Mouse (Mus musculus) adrenal gland, postnatal 14 days (tissue): Measurements from ENCODE around the gene Fam171a2. TPM values are rescaled to one million over a fixed set of nuclear protein-coding genes. Genes with fewer than 3 reads are reported as not detected.

Experiments used
- DNase-seq: peaks from one replicate; pipeline ENCODE4 v3.0.0; 2021; ENCODE audit warnings: mixed read lengths
- long read RNA-seq, 2 experiments: library from polyadenylated mRNA; stranded (forward); transcript quantifications; one replicate each; pipeline ENCODE4 v2.0.0; 2021
- total RNA-seq: library from RNA; stranded (reverse); gene quantifications from 2 replicates; pipeline ENCODE4 v1.2.3, GENCODE M21; 2021

The Fam171a2 gene
- 8.2 and 9.6 TPM in 2 replicates for total RNA-seq
- long read RNA-seq, experiment 1, partial matches to known transcripts, result 1 of 6 reads
- long read RNA-seq, experiment 1, other reads (novel, unspliced or antisense), result 1 of 6 reads
- long read RNA-seq, experiment 2, partial matches to known transcripts, result 0 of 2 reads
- long read RNA-seq, experiment 2, other reads (novel, unspliced or antisense), result 0 of 2 reads

DNA sequence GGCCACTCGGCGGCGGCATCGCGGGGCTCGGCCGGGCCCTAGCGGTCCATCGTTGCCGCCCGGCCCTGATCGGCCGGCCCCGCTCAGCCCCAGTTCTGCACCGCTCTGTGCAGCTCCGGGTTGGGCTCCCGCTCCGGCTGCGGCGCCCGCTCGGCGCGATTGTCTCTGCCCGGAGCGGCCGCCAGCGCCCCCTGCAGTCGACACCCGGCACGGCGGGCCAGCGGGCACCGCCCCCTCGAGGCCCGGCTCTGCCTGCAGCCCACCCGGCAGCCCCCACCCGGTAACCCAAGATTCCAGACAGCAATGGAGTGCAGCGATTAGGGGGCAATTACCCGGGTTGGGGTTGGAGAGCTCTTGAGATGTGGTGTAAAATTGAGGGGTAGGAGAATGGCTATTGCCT lies at the start of gene Fam171a2:
TSS of gene Fam171a2 (minus strand) at position 186 of the 400 bp plus-strand sequence.
- DNase-seq, result peak; percentile 88

DNA sequence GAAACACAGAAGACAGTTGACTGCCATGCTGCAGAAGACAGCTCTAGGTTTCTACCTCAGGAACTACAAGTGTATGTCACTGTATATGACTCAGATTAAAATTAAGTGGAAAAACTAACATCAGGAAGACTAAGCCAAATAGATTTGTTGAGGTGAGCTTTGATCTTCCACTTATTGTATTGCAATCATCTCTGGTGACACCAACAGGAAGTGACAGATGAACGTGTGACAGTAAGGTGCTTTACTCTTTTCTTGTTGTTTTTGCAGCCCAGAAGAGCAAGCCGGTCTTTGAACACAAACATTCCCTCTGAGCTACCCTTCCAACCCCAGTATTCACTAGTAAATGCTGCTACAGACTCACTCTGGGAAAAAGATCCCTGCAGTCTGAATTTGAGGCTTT lies 49.2 kb upstream of the Fam171a2 start:
- DNase-seq, result no peak

DNA sequence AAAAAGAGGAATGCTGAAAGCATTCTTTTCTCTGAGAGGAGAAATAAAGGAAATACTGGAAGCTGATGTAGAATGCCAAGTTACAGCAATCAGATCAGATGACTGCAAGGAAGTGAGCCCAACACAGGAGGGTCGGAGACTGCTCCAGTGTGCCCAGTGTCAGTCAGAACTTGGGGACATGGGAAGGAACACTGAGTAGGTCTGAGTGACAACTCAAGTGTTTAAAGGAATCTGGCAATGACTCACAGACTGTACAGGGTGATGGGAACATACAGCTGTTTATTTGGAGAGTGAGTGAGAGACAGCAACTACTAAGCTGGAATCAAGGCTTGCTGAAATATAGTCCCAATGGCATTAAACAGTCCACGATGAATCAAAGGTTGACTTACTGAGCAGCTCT lies 48.7 kb upstream of the Fam171a2 start:
- DNase-seq, result no peak

DNA sequence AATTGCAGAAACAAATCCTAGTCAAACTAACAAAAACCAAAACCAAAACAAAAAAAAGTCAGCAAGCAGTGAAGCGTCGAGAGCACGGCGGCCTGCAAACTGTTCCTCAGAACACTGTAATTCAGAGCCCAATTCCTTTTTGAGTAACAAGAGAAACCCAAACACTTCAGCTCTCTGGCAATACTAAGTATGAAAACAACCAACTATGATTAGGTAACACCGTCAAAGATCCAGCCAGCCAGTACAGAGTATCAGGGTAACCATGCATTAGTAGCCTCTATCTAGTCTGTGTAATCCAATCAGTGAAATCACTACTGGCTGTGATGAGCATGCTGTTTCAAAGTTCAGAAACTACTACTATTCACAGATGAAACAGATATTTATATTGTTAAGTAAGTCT lies 48.3 kb upstream of the Fam171a2 start:
- no peak for DNase-seq

DNA sequence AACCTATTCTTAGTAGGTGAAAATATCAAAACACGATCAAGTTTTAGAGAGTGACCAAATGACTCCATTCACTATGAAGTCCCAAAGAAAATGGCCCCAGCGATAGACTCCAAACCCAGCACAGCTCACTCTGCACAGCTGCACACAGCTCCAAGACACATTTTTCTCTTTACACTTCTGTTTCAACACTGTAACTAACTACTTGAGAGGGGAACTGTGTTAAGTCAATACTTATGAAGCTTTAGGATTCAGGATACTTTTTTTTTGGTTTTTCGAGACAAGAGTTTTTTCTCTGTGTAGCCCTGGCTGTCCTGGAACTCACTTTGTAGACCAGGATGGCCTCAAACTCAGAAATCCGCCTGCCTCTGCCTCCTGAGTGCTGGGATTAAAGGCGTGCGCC lies 47.6 kb upstream of the Fam171a2 start:
- DNase-seq, result no peak

DNA sequence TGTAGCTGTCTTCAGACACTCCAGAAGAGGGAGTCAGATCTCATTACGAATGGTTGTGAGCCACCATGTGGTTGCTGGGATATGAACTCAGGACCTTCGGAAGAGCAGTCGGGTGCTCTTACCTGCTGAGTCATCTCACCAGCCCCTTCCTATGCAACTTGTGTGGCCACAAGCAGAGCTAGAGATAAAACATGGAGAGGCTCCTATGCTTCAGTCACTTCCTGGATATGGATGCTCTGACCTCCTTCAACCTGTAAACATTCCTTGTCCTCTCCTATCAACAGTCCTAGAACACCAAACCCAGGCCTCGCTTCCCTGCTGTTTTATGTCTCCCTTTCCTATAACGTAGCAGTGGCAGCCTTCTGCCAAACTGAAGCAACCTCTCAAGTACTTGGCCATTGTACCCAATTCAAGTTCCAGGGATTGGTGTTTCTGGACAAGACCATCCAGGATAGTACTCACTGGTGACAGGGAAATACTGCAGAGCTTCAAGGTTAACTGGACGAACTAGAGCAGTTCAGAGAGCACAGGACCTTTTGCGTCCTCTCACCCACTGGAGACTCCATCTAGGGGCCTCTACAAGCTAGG lies 46.7 kb upstream of the Fam171a2 start:
- DNase-seq, result no peak

DNA sequence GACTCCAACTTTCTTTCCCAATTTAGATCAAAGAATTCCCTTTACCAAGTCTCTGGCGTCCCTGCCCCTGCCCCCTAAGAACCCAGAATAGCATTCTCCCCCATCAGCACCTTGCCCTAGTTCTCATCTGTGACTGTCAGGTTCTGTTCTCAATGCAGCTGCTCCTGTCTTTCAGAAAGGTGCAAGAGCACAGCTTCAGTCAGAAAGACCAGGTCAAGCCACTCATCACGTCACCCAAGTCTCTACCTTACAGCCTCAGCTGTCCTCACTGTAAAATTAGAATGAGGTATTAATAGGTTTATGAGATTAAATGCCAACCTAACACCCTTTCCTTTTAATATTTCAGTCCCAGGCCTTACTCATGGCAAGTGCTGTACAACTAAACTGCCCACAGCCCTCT lies 45.8 kb upstream of the Fam171a2 start:
- DNase-seq, result no peak

DNA sequence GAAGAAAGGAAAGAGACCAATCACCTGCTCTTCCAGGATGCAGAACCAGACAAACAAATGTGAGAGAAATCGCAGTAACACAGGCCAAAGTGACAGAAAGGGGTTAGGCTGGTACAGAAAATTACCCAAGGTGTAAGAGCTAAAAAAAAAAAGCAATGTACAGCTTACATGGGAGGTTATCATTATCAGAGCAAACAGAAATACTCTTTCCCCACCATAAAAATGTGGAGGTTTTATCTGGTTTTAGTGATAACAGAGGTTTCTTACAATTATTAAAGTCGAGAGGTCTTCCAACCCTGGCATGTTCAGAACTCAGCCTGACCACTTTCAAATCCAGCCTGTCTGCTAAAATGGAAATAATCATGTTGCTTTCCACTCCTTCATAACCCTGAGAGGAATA lies 40.4 kb upstream of the Fam171a2 start:
- DNase-seq, result no peak

DNA sequence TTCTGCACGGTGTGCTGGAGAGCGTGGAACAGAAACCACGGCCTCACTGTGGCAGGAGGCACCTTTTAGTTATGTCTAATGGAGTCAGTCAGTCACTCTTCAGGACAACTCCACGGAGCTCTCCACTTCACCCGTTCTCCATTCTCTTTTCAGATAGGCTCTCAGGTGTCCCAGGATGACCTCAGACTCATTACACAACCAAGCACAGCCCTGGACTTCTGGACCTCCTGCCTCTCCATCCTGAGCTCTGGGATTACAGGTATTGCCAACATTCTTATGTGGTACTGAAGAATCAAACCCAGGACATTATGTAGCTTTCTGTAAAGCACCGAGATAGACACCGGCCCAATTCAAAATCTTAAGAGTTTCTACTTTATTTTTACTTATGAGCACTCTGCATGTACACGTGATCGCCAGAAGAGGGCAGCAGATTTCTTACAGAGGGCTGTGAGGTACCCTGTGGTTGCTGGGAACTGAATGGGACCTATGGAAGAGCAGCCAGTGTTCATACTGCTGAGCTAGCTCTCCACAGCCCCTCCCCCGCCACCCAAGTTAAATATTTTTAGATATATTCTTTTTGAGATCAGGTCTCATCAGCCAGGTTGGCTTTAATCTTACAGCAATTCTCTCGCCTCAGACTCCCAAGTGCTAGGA lies 39.4 kb upstream of the Fam171a2 start:
- DNase-seq, result peak; percentile 70

DNA sequence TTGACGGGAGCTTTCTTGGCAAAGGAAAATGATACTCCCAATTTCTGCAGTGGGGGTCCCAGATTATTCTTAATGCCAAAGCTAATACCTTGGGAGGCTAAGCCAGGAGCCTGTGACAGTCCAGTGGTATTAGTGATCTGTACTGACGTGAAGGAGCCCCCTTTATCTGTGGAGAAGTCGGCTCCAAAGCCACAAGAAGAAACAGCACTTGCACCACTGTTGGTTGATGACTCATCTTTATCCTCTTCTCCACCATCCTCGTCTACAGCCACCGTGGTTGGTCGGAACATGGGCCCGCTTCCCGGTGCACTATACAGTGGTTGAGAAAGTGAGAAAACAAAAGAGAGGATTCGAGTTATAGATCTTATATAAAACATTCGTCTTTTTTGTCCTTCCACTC lies 34.3 kb upstream of the Fam171a2 start:
- no peak for DNase-seq

DNA sequence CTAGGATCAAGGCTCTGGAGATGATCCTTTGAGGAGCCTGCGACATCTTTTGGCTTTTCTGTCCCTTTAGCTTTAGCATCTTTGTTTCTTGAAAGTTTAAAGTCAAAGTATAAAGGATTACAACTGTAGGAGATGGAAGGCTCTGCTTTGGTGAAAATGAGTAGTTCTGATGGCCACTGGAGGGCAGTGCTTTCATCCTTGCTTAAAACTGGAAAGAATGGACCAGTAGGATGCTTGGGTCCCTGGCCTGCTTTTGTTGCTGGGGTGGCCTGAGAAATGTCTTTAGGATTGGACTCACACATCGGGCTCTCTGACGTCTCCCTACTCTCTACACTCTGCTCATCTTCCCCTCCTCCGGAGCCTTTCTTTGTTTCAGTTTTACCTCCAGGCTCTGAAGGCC lies 33.4 kb upstream of the Fam171a2 start:
- no peak for DNase-seq

DNA sequence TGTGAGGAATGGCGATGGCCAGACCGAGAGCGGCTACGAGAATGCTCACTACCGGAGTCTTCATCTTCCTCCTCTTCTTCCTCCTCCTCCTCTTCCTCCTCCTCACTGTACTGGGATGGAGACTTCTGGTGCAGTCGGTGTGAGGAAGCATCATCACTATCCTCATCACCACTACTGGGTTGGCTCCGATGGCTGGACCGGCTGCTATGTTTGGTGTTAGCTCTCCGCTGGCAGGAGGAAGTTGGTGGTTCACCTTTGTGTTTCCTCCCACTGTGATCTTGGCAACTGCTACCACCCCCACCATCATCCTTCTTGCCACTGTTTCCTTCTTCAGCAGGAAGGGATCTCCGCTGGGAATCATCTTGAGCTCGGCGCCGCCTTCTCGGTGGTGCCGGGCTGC lies 32.6 kb upstream of the Fam171a2 start:
- no peak for DNase-seq

DNA sequence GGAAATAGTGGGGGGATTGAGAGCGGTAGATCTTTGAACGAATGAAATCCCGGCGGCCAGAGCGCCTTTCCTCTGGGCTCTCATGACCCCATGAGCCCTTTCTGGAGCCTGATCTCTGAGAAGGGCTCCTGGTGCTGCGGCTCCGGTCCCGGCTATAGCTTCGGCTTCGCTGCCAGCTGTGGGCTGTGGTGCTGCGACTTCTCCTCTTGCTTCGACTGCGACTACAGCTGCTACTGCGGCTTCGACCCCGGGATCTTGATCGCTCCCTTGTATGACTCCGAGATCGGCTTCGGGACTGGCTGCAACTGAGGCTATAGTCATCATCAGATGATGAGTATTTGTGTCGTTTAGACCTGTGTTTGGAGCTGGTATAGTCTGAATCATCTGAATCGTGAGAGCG lies 32.1 kb upstream of the Fam171a2 start:
- DNase-seq, result no peak

DNA sequence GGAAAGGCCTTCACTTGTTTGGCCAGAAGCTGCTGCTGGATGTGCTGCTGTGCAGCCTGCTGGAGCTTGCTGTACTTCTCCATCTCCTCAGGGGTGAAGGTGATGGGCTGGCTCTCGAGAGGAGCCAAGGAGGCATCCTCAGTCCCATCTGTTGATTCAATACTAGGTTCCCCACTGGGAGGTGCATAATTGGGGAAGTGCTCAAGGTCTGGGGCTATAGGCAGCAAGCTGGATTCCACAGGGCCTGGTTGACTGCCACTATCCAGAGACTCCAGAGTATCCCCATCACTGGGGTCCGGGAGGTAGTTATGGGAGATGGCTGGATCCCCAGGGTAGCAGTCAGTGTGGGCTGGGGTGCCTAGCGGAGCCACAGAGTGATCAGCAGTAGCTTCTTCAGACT lies 31.2 kb upstream of the Fam171a2 start:
- DNase-seq, result no peak

DNA sequence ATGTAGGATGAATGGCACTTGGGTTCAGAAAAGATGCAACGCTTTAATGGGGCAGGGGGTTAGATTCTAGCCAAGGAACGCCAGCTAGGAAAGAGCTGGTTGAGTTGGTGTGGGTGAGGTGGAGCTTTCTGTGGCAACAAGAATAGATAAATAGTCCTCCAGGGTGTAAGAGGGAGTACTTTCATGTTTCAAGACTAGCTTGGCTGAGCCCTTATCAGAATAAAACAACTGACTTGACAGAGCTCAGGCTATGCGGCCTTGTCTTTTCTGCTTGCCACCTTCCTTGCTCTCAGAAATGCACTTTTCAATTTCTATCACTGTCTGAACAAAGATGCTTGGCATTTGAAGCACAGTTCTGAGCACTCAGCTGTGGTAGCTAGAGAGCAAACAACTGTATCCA lies 27.5 kb upstream of the Fam171a2 start:
- no peak for DNase-seq

DNA sequence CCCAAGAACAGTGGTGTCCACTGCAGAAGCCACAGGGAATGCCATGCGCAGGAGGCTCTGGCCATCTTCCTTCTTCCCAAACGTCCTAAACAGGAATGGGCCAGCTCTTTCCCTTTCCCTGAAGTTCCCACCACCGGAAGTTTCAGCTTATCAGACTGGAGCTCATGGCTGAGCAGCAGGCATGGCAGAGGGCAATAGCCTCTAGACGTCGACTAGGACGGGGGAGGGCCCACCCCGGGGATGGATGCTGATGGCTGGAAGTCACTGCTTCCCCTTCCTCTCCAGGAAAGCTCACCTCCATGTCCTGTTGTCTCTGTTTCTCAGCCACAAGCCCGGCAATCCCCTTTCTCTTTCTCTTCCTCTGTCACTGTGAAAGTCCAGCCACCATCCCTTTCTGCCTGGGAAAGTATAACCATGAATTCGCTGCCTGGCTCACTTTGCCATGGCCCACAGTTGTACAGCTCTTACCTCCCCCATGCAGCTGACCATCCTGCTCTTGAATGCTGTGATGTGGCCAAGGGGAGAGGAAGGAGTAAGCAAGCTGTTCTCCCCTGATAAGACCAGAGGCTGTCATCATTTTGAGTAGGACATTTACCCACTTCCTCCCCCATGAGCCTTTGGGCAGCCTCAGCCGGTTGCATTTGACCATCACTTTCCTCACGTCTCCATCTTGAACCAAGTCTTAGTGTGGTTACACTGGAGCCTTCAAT lies 22.3 kb upstream of the Fam171a2 start, which contains the start of gene Itga2b:
TSS of gene Itga2b (minus strand) at position 475 of the 710 bp plus-strand sequence.
- no peak for DNase-seq

DNA sequence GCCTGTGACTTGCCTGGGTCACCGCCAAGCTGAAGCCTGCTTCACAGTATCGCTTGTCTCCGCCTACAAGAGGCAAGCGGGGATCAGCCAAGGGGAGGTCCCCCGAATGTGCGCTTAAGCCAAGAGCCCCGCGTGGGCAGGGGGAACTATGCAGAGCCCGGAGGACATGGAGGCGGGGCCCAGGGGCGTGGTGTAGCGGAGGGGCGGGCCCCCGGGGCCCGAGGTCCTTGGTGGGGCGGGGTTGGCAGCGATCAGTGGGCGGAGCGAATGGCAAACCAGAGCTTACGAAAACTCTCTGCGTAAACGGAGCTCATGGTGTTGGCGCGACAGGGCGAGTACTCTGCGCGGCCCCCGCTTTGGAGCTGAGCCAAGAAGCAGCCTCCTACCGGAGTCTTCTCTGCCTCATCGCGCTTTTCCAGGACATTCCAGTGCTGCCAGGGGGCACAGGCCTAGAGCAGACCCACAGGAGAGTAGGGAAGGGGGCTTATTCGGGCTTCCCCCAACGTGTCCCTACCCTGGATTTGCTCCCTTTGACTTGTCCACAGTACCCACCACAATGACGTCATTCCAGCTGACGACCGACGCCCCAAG lies 19.7 kb upstream of the Fam171a2 start:
- peak; percentile 100 for DNase-seq

DNA sequence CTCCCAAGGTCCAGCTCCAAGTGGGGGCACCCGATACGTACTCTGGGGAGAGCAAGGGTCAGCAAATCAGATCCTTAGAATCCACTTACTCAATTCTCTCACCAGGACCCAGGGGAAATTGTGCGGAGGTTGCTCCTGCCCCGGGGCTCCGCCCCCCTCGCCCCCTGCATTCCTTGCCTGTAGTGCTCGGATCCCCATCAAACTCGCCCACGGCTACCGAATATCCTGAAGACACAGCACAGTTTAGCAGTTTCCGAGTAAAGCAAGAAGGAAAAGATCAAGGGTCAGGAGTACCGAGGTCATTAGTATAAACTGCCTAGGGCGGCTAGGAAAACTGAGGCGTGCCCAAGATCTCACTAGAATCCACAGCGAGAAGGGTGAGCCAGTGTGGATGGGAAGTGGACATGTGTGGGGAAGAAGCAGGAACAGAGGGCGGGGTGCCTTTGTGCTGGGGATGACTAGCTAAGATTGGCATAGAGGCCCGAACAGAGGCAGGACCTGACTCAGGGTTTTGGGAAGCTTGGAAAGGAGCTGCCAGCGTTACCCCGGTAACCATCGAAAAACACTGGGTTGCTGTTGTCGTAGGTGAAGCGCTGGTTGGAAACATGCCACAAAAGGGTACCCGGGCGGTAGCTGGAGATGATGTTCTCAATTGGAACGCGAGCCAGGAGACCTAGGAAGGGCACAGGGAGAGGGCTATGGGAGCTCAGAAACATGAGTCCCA lies 18.4 kb upstream of the Fam171a2 start:
- DNase-seq, result peak; percentile 84

DNA sequence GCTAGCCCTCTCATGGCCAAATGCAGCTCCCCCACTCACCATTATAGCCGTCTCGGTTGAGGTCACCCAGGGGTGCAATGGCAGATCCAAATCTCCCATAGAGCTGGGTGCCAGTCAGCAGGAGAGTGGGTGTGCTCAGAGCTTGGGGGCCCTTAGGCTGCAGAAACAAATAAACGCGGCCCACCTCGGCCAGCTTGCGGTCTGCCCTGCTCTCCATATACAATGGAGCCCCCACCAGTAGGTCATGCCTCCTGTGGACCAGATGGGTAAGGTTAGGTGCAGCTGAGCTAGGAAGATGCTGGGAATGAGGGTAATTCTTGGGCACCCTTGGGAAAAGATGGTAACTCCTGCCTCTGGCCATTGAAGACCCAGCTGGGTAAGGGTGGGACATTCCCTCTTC lies 17.4 kb upstream of the Fam171a2 start:
- no peak for DNase-seq

DNA sequence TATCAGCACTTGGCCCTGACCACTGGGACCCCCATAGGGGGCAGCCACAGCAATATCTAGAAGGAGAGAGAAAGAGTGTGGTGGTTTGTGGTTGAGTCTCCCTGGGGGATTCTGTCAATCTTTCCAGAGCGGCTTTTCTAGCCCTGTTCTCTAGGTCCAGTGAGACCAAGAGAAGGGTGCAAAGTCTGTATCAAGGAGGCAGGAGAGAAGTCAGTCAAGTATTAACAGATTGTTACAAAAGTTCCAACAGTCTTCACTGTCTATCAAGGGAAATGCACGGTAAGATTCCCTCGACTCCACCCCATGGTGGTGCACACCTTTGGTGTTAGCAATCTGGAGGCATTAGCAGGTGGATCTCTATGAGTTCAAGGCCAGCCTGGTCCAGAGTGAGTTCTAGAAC lies 14.3 kb upstream of the Fam171a2 start:
- no peak for DNase-seq

DNA sequence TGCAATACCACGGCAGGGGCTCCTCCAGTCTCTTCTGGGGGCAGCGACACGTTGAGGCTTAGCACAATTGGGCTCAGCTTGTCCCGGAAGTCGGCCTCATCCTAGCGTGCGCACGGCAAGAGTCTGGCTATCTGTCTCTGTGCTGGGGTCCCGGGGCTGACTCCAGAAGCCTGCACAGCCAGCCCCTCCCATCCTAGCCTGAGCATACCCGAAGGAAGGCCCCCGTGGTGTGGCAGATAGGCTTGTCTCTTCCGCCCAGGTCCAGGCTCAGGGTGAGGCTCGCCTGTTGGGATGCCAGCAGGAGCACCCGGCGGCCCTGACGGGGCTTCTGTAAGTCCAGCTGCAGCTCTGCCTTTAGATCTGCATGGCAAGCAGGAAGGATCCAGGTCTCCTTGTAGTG lies 13.1 kb upstream of the Fam171a2 start:
- no peak for DNase-seq

DNA sequence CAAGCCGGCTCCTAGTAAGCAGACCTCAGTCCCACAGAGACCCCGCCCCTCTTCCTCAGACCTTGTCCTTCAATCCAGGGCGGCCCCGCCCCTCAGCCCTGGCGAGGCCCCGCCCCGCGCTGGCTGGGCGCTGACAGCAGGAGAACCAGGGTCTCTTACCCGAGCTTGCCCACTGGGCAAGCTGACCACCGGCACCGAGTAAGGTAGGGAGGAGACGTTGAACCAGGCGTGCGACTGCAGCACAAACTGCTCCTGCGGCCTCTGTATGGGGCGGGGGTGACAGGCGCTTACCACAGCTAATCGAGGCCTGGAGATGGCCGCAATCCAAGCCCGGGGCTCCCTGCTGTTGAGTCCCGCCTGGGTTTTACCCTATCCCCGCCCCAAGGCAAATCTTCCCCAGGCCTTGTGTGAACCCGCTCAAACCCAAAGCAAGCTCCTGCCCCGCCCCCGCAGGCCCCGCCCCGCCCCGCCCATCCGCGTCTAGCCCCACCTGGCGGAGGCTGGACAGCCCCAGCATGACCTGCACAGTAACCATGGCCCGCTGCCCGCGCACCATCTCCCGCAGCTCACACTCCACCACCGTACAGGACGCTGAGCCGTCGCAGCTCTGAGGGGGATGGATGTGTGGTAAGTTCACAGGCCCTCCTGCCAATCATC lies 8.4 kb upstream of the Fam171a2 start:
- peak; percentile 88 for DNase-seq
